Mouse (Mus musculus) stomach, embryonic 15.5 days (tissue): ENCODE results near the gene Cd59a. TPM values are rescaled to one million over a fixed set of nuclear protein-coding genes. Genes with fewer than 3 reads are reported as not detected.

ENCODE experiments used
- ATAC-seq: fragments of 200-750 bp; cut with Nextera tagmentation; 2 replicates; pipeline ENCODE4 v1.8.0; 2017; ENCODE audit warnings: low read depth, moderate number of reproducible peaks, moderate TSS enrichment; ENCODE audit not compliant: insufficient read depth, low FRiP score
- H3K27ac ChIP-seq: fragments of 300-500 bp; sonication (generic); 2 replicates; pipeline ENCODE4 v1.5.1; 2015; ENCODE audit warnings: mild to moderate bottlenecking, inconsistent platforms
- H3K27me3 ChIP-seq: fragments of 300-500 bp; sonication (generic); replicated peaks from 2 replicates; pipeline ENCODE4 v1.6.1; 2015; ENCODE audit warnings: inconsistent platforms
- H3K36me3 ChIP-seq: fragments of 300-500 bp; sonication (generic); 2 replicates; pipeline ENCODE4 v1.6.1; 2015; ENCODE audit warnings: inconsistent platforms
- H3K4me1 ChIP-seq: fragments of 300-500 bp; sonication (generic); 2 replicates; pipeline ENCODE4 v1.6.1; 2015; ENCODE audit warnings: inconsistent platforms
- H3K4me2 ChIP-seq: fragments of 300-500 bp; sonication (generic); 2 replicates; pipeline ENCODE4 v1.6.1; 2015; ENCODE audit warnings: mild to moderate bottlenecking, inconsistent platforms
- H3K4me3 ChIP-seq: fragments of 300-500 bp; sonication (generic); replicated peaks from 2 replicates; pipeline ENCODE4 v1.5.1; 2015; ENCODE audit warnings: inconsistent platforms
- H3K9ac ChIP-seq: fragments of 300-500 bp; sonication (generic); 2 replicates; pipeline ENCODE4 v1.6.1; 2015; ENCODE audit warnings: inconsistent platforms
- H3K9me3 ChIP-seq: fragments of 300-500 bp; sonication (generic); 2 replicates; pipeline ENCODE4 v1.6.1; 2016; ENCODE audit warnings: inconsistent platforms
- WGBS: fragments of 180-500 bp; shearing (Covaris S2); methylation state at CpG from one replicate; pipeline ENCODE4 v1.1.7; 2015; 5-methylcytosine and 5-hydroxymethylcytosine counted together
- polyA plus RNA-seq: library from polyadenylated mRNA; unstranded; fragments of >200 nt; fragmentation: Nextera tagmentation; extraction: Ambion mirVana; gene quantifications from 2 replicates; pipeline ENCODE4 v1.2.1, GENCODE M21; 2015

Gene Cd59a
- polyA plus RNA-seq, 1 experiment from 2014 or later, result 31.2 TPM

- WGBS, result 70% methylated on average over 13 of the region's 13 CpGs
- ATAC-seq, result peak; percentile 41; the same call in 1 of the 2 replicates
- H3K27me3 ChIP-seq, result no peaks in the 10 kb centered on the region
- H3K4me2 ChIP-seq, result no peak overlapping the region; the same call in 1 of the 2 replicates
- H3K9me3 ChIP-seq, result no peaks in the 10 kb centered on the region
- no peak overlapping the region for H3K9ac ChIP-seq
- H3K27ac ChIP-seq, result no peak overlapping the region
- no peak overlapping the region for H3K4me3 ChIP-seq
- H3K36me3 ChIP-seq, result no peaks in the 10 kb centered on the region
- no peaks in the 10 kb centered on the region for H3K4me1 ChIP-seq
Observed at GRCm38 (mm10) chr2:104128803-104129531, 33.4 kb downstream of the Cd59a start.

GRCm38 (mm10) chr2:104130165-104130564, 34.6 kb downstream of the Cd59a start:
- Histone ChIP-seq H3K36me3 (no peaks in the 10 kb centered on the region), H3K9ac (no peak overlapping the region), H3K4me1 (no peaks in the 10 kb centered on the region), H3K27me3 (no peaks in the 10 kb centered on the region), H3K9me3 (no peaks in the 10 kb centered on the region), H3K4me3 (no peak overlapping the region), H3K4me2 (no peak overlapping the region), H3K27ac (0 out of 2 replicates have a peak overlapping the region, but pooled peaks have one; percentile 9)
- 57% methylated on average over 6 of the region's 6 CpGs for WGBS
- ATAC-seq, result peak; percentile 90

GRCm38 (mm10) chr2:104130969-104131368, 35.4 kb downstream of the Cd59a start:
- WGBS, result 66% methylated on average over 3 of the region's 3 CpGs
- H3K4me3 ChIP-seq, result no peak overlapping the region
- H3K9ac ChIP-seq, result no peak overlapping the region
- no peak overlapping the region for H3K4me2 ChIP-seq
- no peaks in the 10 kb centered on the region for H3K27me3 ChIP-seq
- ATAC-seq, result no peak
- no peaks in the 10 kb centered on the region for H3K4me1 ChIP-seq
- no peak overlapping the region for H3K27ac ChIP-seq
- no peaks in the 10 kb centered on the region for H3K9me3 ChIP-seq
- no peaks in the 10 kb centered on the region for H3K36me3 ChIP-seq

GRCm38 (mm10) chr2:104132266-104132859, 36.8 kb downstream of the Cd59a start:
- Histone ChIP-seq H3K9ac (no peak overlapping the region), H3K27ac (no peak overlapping the region), H3K27me3 (no peaks in the 10 kb centered on the region), H3K4me3 (no peak overlapping the region), H3K9me3 (no peaks in the 10 kb centered on the region), H3K4me1 (no peaks in the 10 kb centered on the region), H3K36me3 (no peaks in the 10 kb centered on the region), H3K4me2 (no peak overlapping the region)
- 64% methylated on average over 7 of the region's 7 CpGs for WGBS
- ATAC-seq, result no peak

GRCm38 (mm10) chr2:104133042-104133810, 37.6 kb downstream of the Cd59a start:
- Histone ChIP-seq H3K4me1 (no peaks in the 10 kb centered on the region), H3K9ac (no peak overlapping the region), H3K27ac (no peak overlapping the region), H3K27me3 (no peaks in the 10 kb centered on the region), H3K36me3 (no peaks in the 10 kb centered on the region), H3K9me3 (no peaks in the 10 kb centered on the region), H3K4me3 (no peak overlapping the region), H3K4me2 (no peak overlapping the region)
- ATAC-seq, result no peak
- 25% methylated on average over 11 of the region's 12 CpGs for WGBS

GRCm38 (mm10) chr2:104134150-104135056, 38.8 kb downstream of the Cd59a start:
- WGBS, result 39% methylated on average over 8 of the region's 8 CpGs
- Histone ChIP-seq H3K27ac (no peak overlapping the region), H3K4me1 (no peaks in the 10 kb centered on the region), H3K9me3 (no peaks in the 10 kb centered on the region), H3K27me3 (no peaks in the 10 kb centered on the region), H3K36me3 (no peaks in the 10 kb centered on the region), H3K4me2 (no peak overlapping the region), H3K4me3 (no peak overlapping the region), H3K9ac (no peak overlapping the region)
- no peak for ATAC-seq

- Histone ChIP-seq H3K9ac (no peak overlapping the region), H3K4me3 (no peak overlapping the region), H3K4me1 (no peaks in the 10 kb centered on the region), H3K27me3 (no peaks in the 10 kb centered on the region), H3K4me2 (no peak overlapping the region), H3K36me3 (no peaks in the 10 kb centered on the region), H3K27ac (no peak overlapping the region), H3K9me3 (no peaks in the 10 kb centered on the region)
- ATAC-seq, result no peak
- 70% methylated on average over 2 of the region's 2 CpGs for WGBS
Observed at GRCm38 (mm10) chr2:104135920-104136319, 40.3 kb downstream of the Cd59a start.

- Histone ChIP-seq H3K4me2 (no peak overlapping the region), H3K4me3 (no peak overlapping the region), H3K4me1 (no peaks in the 10 kb centered on the region), H3K9me3 (no peaks in the 10 kb centered on the region), H3K27ac (no peak overlapping the region), H3K36me3 (no peaks in the 10 kb centered on the region), H3K9ac (no peak overlapping the region), H3K27me3 (no peaks in the 10 kb centered on the region)
- WGBS, result 85% methylated on average over 8 of the region's 8 CpGs
- ATAC-seq, result no peak
Observed at GRCm38 (mm10) chr2:104142140-104142539, 46.5 kb downstream of the Cd59a start.

- Histone ChIP-seq H3K4me3 (no peak overlapping the region), H3K4me1 (no peaks in the 10 kb centered on the region), H3K9me3 (no peaks in the 10 kb centered on the region), H3K27ac (no peak overlapping the region), H3K4me2 (no peak overlapping the region), H3K36me3 (no peaks in the 10 kb centered on the region), H3K27me3 (no peaks in the 10 kb centered on the region), H3K9ac (no peak overlapping the region)
- WGBS, result 85% methylated on average over 12 of the region's 12 CpGs
- ATAC-seq, result no peak
Observed at GRCm38 (mm10) chr2:104144004-104144403, 48.4 kb downstream of the Cd59a start.

- no peak overlapping the region for H3K9ac ChIP-seq
- H3K9me3 ChIP-seq, result no peaks in the 10 kb centered on the region
- no peak overlapping the region for H3K27ac ChIP-seq
- H3K4me2 ChIP-seq, result no peak overlapping the region
- H3K27me3 ChIP-seq, result no peaks in the 10 kb centered on the region
- WGBS, result 52% methylated on average over 1 of the region's 1 CpGs
- H3K4me3 ChIP-seq, result no peak overlapping the region
- no peaks in the 10 kb centered on the region for H3K4me1 ChIP-seq
- no peak for ATAC-seq
- H3K36me3 ChIP-seq, result no peaks in the 10 kb centered on the region
Observed at GRCm38 (mm10) chr2:104145983-104146382, 50.4 kb downstream of the Cd59a start.

- ATAC-seq, result no peak
- WGBS, result 63% methylated on average over 4 of the region's 4 CpGs
- no peak overlapping the region for H3K27ac ChIP-seq
Observed at GRCm38 (mm10) chr2:104147910-104148561, 52.4 kb downstream of the Cd59a start.

More at GRCm38 (mm10) chr2:104147910-104148561, 52.4 kb downstream of the Cd59a start:
- no peak overlapping the region for H3K4me3 ChIP-seq
- no peak overlapping the region for H3K4me2 ChIP-seq
- no peaks in the 10 kb centered on the region for H3K36me3 ChIP-seq
- no peaks in the 10 kb centered on the region for H3K4me1 ChIP-seq
- no peaks in the 10 kb centered on the region for H3K27me3 ChIP-seq
- no peaks in the 10 kb centered on the region for H3K9me3 ChIP-seq
- no peak overlapping the region for H3K9ac ChIP-seq
